Comparison of ENCODE assay signal across 17 mouse cellular contexts in the genomic region with DNA sequence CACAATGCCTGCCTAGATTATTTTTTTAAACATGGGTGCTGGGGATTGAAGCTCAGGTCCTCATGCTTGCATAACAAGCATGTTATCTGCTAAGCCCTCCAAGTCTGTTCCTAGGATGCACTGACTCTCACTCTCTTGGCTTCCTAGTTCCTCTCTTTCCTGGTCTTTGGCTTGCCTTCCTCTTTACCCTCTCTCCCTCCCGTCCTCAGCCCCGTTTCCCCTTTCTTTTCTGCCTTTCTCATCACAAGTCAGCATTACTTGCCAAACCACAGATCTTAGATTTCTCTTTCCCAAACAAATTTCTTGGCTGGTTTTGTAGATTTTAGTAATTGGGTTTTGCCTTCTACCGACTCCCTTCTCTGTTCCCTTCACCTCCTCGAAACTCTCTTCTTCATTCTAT. TPM values are rescaled to one million over a fixed set of nuclear protein-coding genes. Genes with fewer than 3 reads are reported as not detected.
A peak's percentile ranks its signal among the peaks of the same experiment; 100 is the strongest.
DNase-seq lines count a peak whose midpoint lies in the region; ATAC-seq lines count a peak whose summit lies in the region.
"Had no signal": no experiment of that assay in that cellular context is flagged by ENCODE, and none has a peak within 500 bp of the region (broad histone marks: within the 10 kb centered on the region; RNA-seq: fewer than 3 reads in every experiment).

No protein-coding gene starts in this region.

- no peak overlapping the region for H3K4me2 ChIP-seq in midbrain, embryonic 11.5 days
- H3K4me2 ChIP-seq: hindbrain, embryonic 13.5 days; lung, embryonic 15.5 days; stomach, embryonic 15.5 days had no signal

- WGBS in midbrain, embryonic 11.5 days, result 60% methylated on average over 4 of the region's 4 CpGs
- WGBS in midbrain, embryonic 10.5 days, result 74% methylated on average over 4 of the region's 4 CpGs

- H3K4me3 ChIP-seq in midbrain, embryonic 11.5 days (ENCODE audit: low read depth, low read length), result no peak overlapping the region
- no peak overlapping the region for H3K4me3 ChIP-seq in midbrain, embryonic 10.5 days
- H3K4me3 ChIP-seq: erythroblast, embryonic 14.5 days; hindbrain, embryonic 13.5 days; lung, embryonic 15.5 days; stomach, embryonic 15.5 days had no signal

- no peak overlapping the region for H3K27ac ChIP-seq in midbrain, embryonic 11.5 days (ENCODE audit: low read depth, low read length)
- H3K27ac ChIP-seq in midbrain, embryonic 10.5 days (replicated peaks), result no peak overlapping the region
- H3K27ac ChIP-seq: hindbrain, embryonic 13.5 days; lung, embryonic 15.5 days had no signal

- H3K27me3 ChIP-seq in midbrain, embryonic 11.5 days (ENCODE audit: control insufficient read depth, insufficient read depth, low read length), result no peaks in the 10 kb centered on the region
- H3K27me3 ChIP-seq in midbrain, embryonic 10.5 days (ENCODE audit: low read depth, poor library complexity, severe bottlenecking), result no peaks in the 10 kb centered on the region
- H3K27me3 ChIP-seq: lung, embryonic 15.5 days; stomach, embryonic 15.5 days had no signal

- intact Hi-C loops in heart, postnatal 10 days (cut with DNase I), result no loop called here

- H3K4me1 ChIP-seq in midbrain, embryonic 11.5 days (ENCODE audit: control insufficient read depth, insufficient read depth, low read length), result peaks cover 6% of the 10 kb centered on the region; the same call in 1 of the 2 replicates
- H3K4me1 ChIP-seq in midbrain, embryonic 10.5 days, result peaks cover 52% of the 10 kb centered on the region

- no peak overlapping the region for H3K9ac ChIP-seq in midbrain, embryonic 11.5 days (ENCODE audit: low read length)
- H3K9ac ChIP-seq: hindbrain, embryonic 13.5 days; lung, embryonic 15.5 days; stomach, embryonic 15.5 days had no signal

- ATAC-seq in midbrain, embryonic 11.5 days (ENCODE audit: low FRiP score), result no peak

- DNase-seq in heart, adult 9 months (ENCODE audit: low spot score in 2 of 2), result peak; percentile 37 to 47
- DNase-seq in heart, postnatal 10 days, result no peak
- DNase-seq in midbrain, embryonic 11.5 days (ENCODE audit: low spot score, missing footprints), result peak; percentile 72
- no peak for DNase-seq in midbrain, embryonic 10.5 days (ENCODE audit: low spot score)
- DNase-seq in fibroblast of lung, adult 2 months (ENCODE audit: low read depth), result peak; percentile 68
- DNase-seq in skeletal muscle tissue, adult 2 months (ENCODE audit: low read depth, low spot score), result peak; percentile 45
- DNase-seq in embryo, embryonic 10 days (ENCODE audit: low spot score), result no peak
- no peak for DNase-seq in adrenal gland, postnatal 36 days
- DNase-seq: cerebellum, adult 9-10 months; kidney, adult 2 months; right cerebral cortex, postnatal 25 days had no signal

- no peaks in the 10 kb centered on the region for H3K9me3 ChIP-seq in midbrain, embryonic 11.5 days (ENCODE audit: control insufficient read depth, low read length)
- no peaks in the 10 kb centered on the region for H3K9me3 ChIP-seq in midbrain, embryonic 10.5 days (replicated peaks)
- H3K9me3 ChIP-seq: hindbrain, embryonic 13.5 days; lung, embryonic 15.5 days; stomach, embryonic 15.5 days had no signal

- H3K36me3 ChIP-seq in midbrain, embryonic 11.5 days (ENCODE audit: control insufficient read depth, insufficient read depth, low read length), result no peaks in the 10 kb centered on the region
- H3K36me3 ChIP-seq in midbrain, embryonic 10.5 days, result no peaks in the 10 kb centered on the region
- H3K36me3 ChIP-seq: hindbrain, embryonic 13.5 days; lung, embryonic 15.5 days; stomach, embryonic 15.5 days had no signal

RNA-seq across cellular contexts. Expression of gene March10, which starts 10.2 kb away (rescaled TPM):
- total RNA-seq in heart, postnatal 10 days (2021), result not detected
- 0.06 TPM in 1 of 2 replicates, not detected in the other for polyA plus RNA-seq in midbrain, embryonic 11.5 days (2014; fragmentation: Nextera tagmentation; extraction: Ambion mirVana)
- polyA plus RNA-seq in midbrain, embryonic 10.5 days (2016; fragmentation: Nextera tagmentation; extraction: Ambion mirVana), result 0.41 TPM in 1 of 2 replicates, not detected in the other
- not detected for total RNA-seq in adrenal gland, postnatal 36 days (2021)
- total RNA-seq: neutrophil, adult 5-6 weeks had no signal
- polyA plus RNA-seq: erythroblast, embryonic 14.5 days; stomach, embryonic 15.5 days; urinary bladder, adult 2 months had no signal

Comparison
In these comparisons a context has a peak if more than half of its experiments do, and no peak if none do; other contexts are left out.
1. DNase-seq: peak in heart, adult 9 months (2 of 2), midbrain, embryonic 11.5 days (single experiment), fibroblast of lung, adult 2 months (single experiment) and skeletal muscle tissue, adult 2 months (single experiment); none in heart, postnatal 10 days (0 of 2), midbrain, embryonic 10.5 days (single experiment), embryo, embryonic 10 days (single experiment) and adrenal gland, postnatal 36 days (0 of 2).